Mouse (Mus musculus) liver, postnatal 0 days (tissue): Measurements from ENCODE around the gene Pde6c.

Experiments used
- CTCF ChIP-seq: sonication (generic); IDR thresholded peaks from 2 replicates; pipeline ENCODE4 v1.5.1; 2016; ENCODE audit warnings: antibody characterized with exemption, low read depth
- EP300 ChIP-seq: IDR thresholded peaks from 2 replicates; pipeline ENCODE4 v1.6.1; 2016; ENCODE audit warnings: antibody characterized with exemption, low read depth, mild to moderate bottlenecking

DNA sequence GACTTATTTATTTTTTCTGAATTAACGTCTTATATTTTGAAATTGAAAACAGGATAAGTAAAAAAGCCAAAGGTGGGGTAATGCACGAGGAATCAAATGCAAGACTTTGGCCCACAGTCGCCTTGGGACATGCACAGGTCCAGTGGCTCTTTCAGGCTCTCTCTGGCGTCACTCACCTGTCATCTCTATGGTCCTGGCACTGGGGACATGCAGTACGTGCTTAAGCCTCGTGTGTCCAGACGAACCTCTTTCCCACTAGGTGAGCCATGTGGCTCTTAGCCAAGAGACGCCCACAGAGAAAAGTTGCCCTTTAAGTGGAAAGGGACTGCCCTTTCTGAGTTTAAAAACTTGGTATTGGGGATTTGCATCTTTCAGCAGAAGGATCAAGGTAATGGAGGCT lies 43.2 kb upstream of the Pde6c start:
- TF ChIP-seq CTCF (no peak), EP300 (no peak)
